Mouse (Mus musculus) hindbrain, embryonic 11.5 days (tissue): ENCODE measurements at regions not wholly inside any gene's neighbourhood (a gene's known extent, or its start where the extent isn't known, plus 50 kb on each side); places are given as distances from the start of the nearest gene placed in this dataset.

Source experiments
- ATAC-seq: fragments of 200-750 bp; cut with Nextera tagmentation; 2 replicates; pipeline ENCODE4 v1.8.0; 2017; ENCODE audit warnings: mild to moderate bottlenecking, moderate TSS enrichment, moderate library complexity; ENCODE audit not compliant: low FRiP score
- DNase-seq: peaks from one replicate; pipeline ENCODE4 v3.0.0-alpha.2; 2015; ENCODE audit warnings: low spot score
- H3K27ac ChIP-seq: fragments of 300-500 bp; sonication (generic); 2 replicates; pipeline ENCODE4 v1.5.1; 2014; ENCODE audit warnings: mild to moderate bottlenecking, low read depth, low read length
- H3K27me3 ChIP-seq: fragments of 300-500 bp; sonication (generic); 2 replicates; pipeline ENCODE4 v1.6.1; 2014; ENCODE audit warnings: mild to moderate bottlenecking, low read length, moderate library complexity, mixed read lengths; ENCODE audit not compliant: control insufficient read depth, insufficient read depth
- H3K36me3 ChIP-seq: fragments of 300-500 bp; sonication (generic); 2 replicates; pipeline ENCODE4 v1.6.1; 2014; ENCODE audit warnings: mild to moderate bottlenecking, low read length, moderate library complexity, mixed read lengths; ENCODE audit not compliant: control insufficient read depth, insufficient read depth
- H3K4me1 ChIP-seq: fragments of 300-500 bp; sonication (generic); replicated peaks from 2 replicates; pipeline ENCODE4 v1.6.1; 2014; ENCODE audit warnings: low read length, mixed read lengths; ENCODE audit not compliant: control insufficient read depth, insufficient read depth
- H3K4me2 ChIP-seq: fragments of 300-500 bp; sonication (generic); replicated peaks from 2 replicates; pipeline ENCODE4 v1.6.1; 2014; ENCODE audit warnings: mild to moderate bottlenecking, low read depth, low read length
- H3K4me3 ChIP-seq: fragments of 300-500 bp; sonication (generic); 2 replicates; pipeline ENCODE4 v1.5.1; 2014; ENCODE audit warnings: low read depth, low read length
- H3K9ac ChIP-seq: fragments of 300-500 bp; sonication (generic); 2 replicates; pipeline ENCODE4 v1.6.1; 2014; ENCODE audit warnings: low read depth, low read length
- H3K9me3 ChIP-seq: fragments of 300-500 bp; sonication (generic); 2 replicates; pipeline ENCODE4 v1.6.1; 2016; ENCODE audit warnings: low read length; ENCODE audit not compliant: control insufficient read depth
- WGBS: fragments of 180-500 bp; shearing (Covaris S2); extraction: QIAGEN DNeasy Blood & Tissue Kit; methylation state at CpG from one replicate; pipeline ENCODE4 v1.1.7; 2014; 5-methylcytosine and 5-hydroxymethylcytosine counted together

- 59% methylated on average over 9 of the region's 9 CpGs for WGBS
- Histone ChIP-seq H3K27me3 (no peaks in the 10 kb centered on the region), H3K9me3 (no peaks in the 10 kb centered on the region), H3K36me3 (no peaks in the 10 kb centered on the region), H3K4me2 (no peak overlapping the region), H3K9ac (no peak overlapping the region), H3K4me1 (no peaks in the 10 kb centered on the region), H3K27ac (no peak overlapping the region), H3K4me3 (no peak overlapping the region)
- no peak for DNase-seq
- ATAC-seq: no peak
These were observed 50.9 kb upstream of the Cpne4 start for GRCm38 (mm10) chr9:104496220-104496619.

GRCm38 (mm10) chr9:104490696-104491095 is 56.4 kb upstream of the Cpne4 start:
- ATAC-seq (no peak), DNase-seq (no peak)
- Histone ChIP-seq H3K4me1 (no peaks in the 10 kb centered on the region), H3K27me3 (no peaks in the 10 kb centered on the region), H3K36me3 (no peaks in the 10 kb centered on the region), H3K27ac (no peak overlapping the region), H3K9me3 (no peaks in the 10 kb centered on the region), H3K4me2 (no peak overlapping the region), H3K4me3 (no peak overlapping the region), H3K9ac (no peak overlapping the region)

GRCm38 (mm10) chr9:104489383-104489782 is 57.7 kb upstream of the Cpne4 start:
- 86% methylated on average over 6 of the region's 6 CpGs for WGBS
- no peaks in the 10 kb centered on the region for H3K9me3 ChIP-seq
- no peaks in the 10 kb centered on the region for H3K36me3 ChIP-seq
- no peak overlapping the region for H3K4me2 ChIP-seq
- DNase-seq (no peak), ATAC-seq (no peak)
- H3K9ac ChIP-seq: no peak overlapping the region
- H3K4me3 ChIP-seq: no peak overlapping the region
- H3K4me1 ChIP-seq: no peaks in the 10 kb centered on the region
- no peak overlapping the region for H3K27ac ChIP-seq
- H3K27me3 ChIP-seq: no peaks in the 10 kb centered on the region

GRCm38 (mm10) chr9:104482440-104482839 is 64.6 kb upstream of the Cpne4 start:
- DNase-seq (no peak), ATAC-seq (no peak)
- H3K9me3 ChIP-seq: no peaks in the 10 kb centered on the region
- H3K4me3 ChIP-seq: no peak overlapping the region
- H3K4me2 ChIP-seq: no peak overlapping the region
- no peaks in the 10 kb centered on the region for H3K4me1 ChIP-seq
- WGBS: 81% methylated on average over 5 of the region's 5 CpGs
- H3K27ac ChIP-seq: no peak overlapping the region
- no peaks in the 10 kb centered on the region for H3K36me3 ChIP-seq
- no peak overlapping the region for H3K9ac ChIP-seq
- H3K27me3 ChIP-seq: no peaks in the 10 kb centered on the region

- WGBS: 64% methylated on average over 1 of the region's 1 CpGs
- Histone ChIP-seq H3K36me3 (no peaks in the 10 kb centered on the region), H3K4me2 (no peak overlapping the region), H3K4me3 (no peak overlapping the region), H3K9ac (no peak overlapping the region), H3K4me1 (no peaks in the 10 kb centered on the region), H3K27ac (no peak overlapping the region), H3K27me3 (no peaks in the 10 kb centered on the region), H3K9me3 (no peaks in the 10 kb centered on the region)
- ATAC-seq (no peak), DNase-seq (no peak)
These were observed 66.4 kb upstream of the Cpne4 start for GRCm38 (mm10) chr9:104480683-104481082.

GRCm38 (mm10) chr9:104474831-104475230 is 72.3 kb upstream of the Cpne4 start:
- no peak overlapping the region for H3K9ac ChIP-seq
- no peak overlapping the region for H3K4me2 ChIP-seq
- no peak overlapping the region for H3K4me3 ChIP-seq
- no peaks in the 10 kb centered on the region for H3K36me3 ChIP-seq
- H3K27ac ChIP-seq: no peak overlapping the region
- no peaks in the 10 kb centered on the region for H3K9me3 ChIP-seq
- H3K4me1 ChIP-seq: no peaks in the 10 kb centered on the region
- no peak for DNase-seq
- no peak for ATAC-seq
- 73% methylated on average over 4 of the region's 4 CpGs for WGBS
- H3K27me3 ChIP-seq: no peaks in the 10 kb centered on the region

GRCm38 (mm10) chr9:104467238-104467637 is 79.8 kb upstream of the Cpne4 start:
- Histone ChIP-seq H3K9me3 (no peaks in the 10 kb centered on the region), H3K4me2 (no peak overlapping the region), H3K9ac (no peak overlapping the region), H3K4me1 (no peaks in the 10 kb centered on the region), H3K27me3 (no peaks in the 10 kb centered on the region), H3K36me3 (no peaks in the 10 kb centered on the region), H3K4me3 (no peak overlapping the region), H3K27ac (no peak overlapping the region)
- WGBS: 78% methylated on average over 1 of the region's 1 CpGs
- DNase-seq (no peak), ATAC-seq (no peak)

GRCm38 (mm10) chr9:104463701-104464100 is 83.4 kb upstream of the Cpne4 start:
- ATAC-seq (no peak), DNase-seq (no peak)
- Histone ChIP-seq H3K27ac (no peak overlapping the region), H3K36me3 (no peaks in the 10 kb centered on the region), H3K9me3 (no peaks in the 10 kb centered on the region), H3K4me3 (no peak overlapping the region), H3K4me2 (no peak overlapping the region), H3K27me3 (no peaks in the 10 kb centered on the region), H3K9ac (no peak overlapping the region), H3K4me1 (no peaks in the 10 kb centered on the region)
- 88% methylated on average over 4 of the region's 4 CpGs for WGBS

GRCm38 (mm10) chr9:104460133-104460532 is 87.0 kb upstream of the Cpne4 start:
- Histone ChIP-seq H3K27ac (no peak overlapping the region), H3K36me3 (no peaks in the 10 kb centered on the region), H3K9me3 (no peaks in the 10 kb centered on the region), H3K9ac (no peak overlapping the region), H3K4me3 (no peak overlapping the region), H3K4me2 (no peak overlapping the region), H3K4me1 (no peaks in the 10 kb centered on the region), H3K27me3 (no peaks in the 10 kb centered on the region)
- DNase-seq (no peak), ATAC-seq (no peak)
